Mouse (Mus musculus) testis, postnatal 14 days (tissue): ENCODE measurements around the gene Palm.

Source experiments
- DNase-seq: peaks from one replicate; pipeline ENCODE4 v3.0.0; 2021; ENCODE audit warnings: low spot score

Gene Palm

GRCm38 (mm10) chr10:79772320-79772719 is 21.1 kb upstream of the Palm start:
- DNase-seq, result no peak

- peak; percentile 55 for DNase-seq
Measured at GRCm38 (mm10) chr10:79773208-79773607, 20.2 kb upstream of the Palm start.

- DNase-seq, result peak; percentile 89
Measured at GRCm38 (mm10) chr10:79774486-79775279, 18.7 kb upstream of the Palm start.

- no peak for DNase-seq
Measured at GRCm38 (mm10) chr10:79777103-79777531, 16.3 kb upstream of the Palm start, which contains the start of gene Fstl3. TSS of gene Fstl3 (plus strand) at chr10:79777272.

- DNase-seq, result peak; percentile 53
Measured at GRCm38 (mm10) chr10:79778006-79778405, 15.4 kb upstream of the Palm start.

GRCm38 (mm10) chr10:79779193-79779592 is 14.2 kb upstream of the Palm start:
- DNase-seq, result no peak

- DNase-seq, result peak; percentile 97
Measured at GRCm38 (mm10) chr10:79779784-79780663, 13.3 kb upstream of the Palm start.

- no peak for DNase-seq
Measured at GRCm38 (mm10) chr10:79780664-79781015, 12.7 kb upstream of the Palm start.

GRCm38 (mm10) chr10:79781139-79781538 is 12.2 kb upstream of the Palm start:
- DNase-seq, result no peak

- DNase-seq, result no peak
Measured at GRCm38 (mm10) chr10:79781956-79782355, 11.4 kb upstream of the Palm start.

- DNase-seq, result no peak
Measured at GRCm38 (mm10) chr10:79783050-79783449, 10.3 kb upstream of the Palm start.

- peak; percentile 68 for DNase-seq
Measured at GRCm38 (mm10) chr10:79783920-79784800, 9.2 kb upstream of the Palm start.

GRCm38 (mm10) chr10:79788386-79789158 is 4.8 kb upstream of the Palm start:
- DNase-seq, result no peak

GRCm38 (mm10) chr10:79789581-79789980 is 3.8 kb upstream of the Palm start:
- DNase-seq, result no peak

- no peak for DNase-seq
Measured at GRCm38 (mm10) chr10:79790861-79791260, 2.5 kb upstream of the Palm start, which contains the start of gene Prss57. TSS of gene Prss57 (minus strand) at chr10:79790961.

- DNase-seq, result no peak
Measured at GRCm38 (mm10) chr10:79792339-79793040, 882 bp upstream of the Palm start.

- DNase-seq, result no peak
Measured at GRCm38 (mm10) chr10:79793738-79794490, 542 bp downstream of the Palm start.

GRCm38 (mm10) chr10:79794491-79794931 is 1.1 kb downstream of the Palm start:
- DNase-seq, result peak; percentile 80

GRCm38 (mm10) chr10:79795905-79796304 is 2.5 kb downstream of the Palm start:
- no peak for DNase-seq

- DNase-seq, result no peak
Measured at GRCm38 (mm10) chr10:79797326-79797725, 4.0 kb downstream of the Palm start.
